Mouse (Mus musculus) 3T3-L1 (cell line): ENCODE measurements around the gene Hes2.

Experiments used
- DNase-seq: peaks from one replicate; pipeline ENCODE4 v3.0.0-alpha.2; 2015; ENCODE audit warnings: low read depth, low spot score

Hes2 gene

DNA sequence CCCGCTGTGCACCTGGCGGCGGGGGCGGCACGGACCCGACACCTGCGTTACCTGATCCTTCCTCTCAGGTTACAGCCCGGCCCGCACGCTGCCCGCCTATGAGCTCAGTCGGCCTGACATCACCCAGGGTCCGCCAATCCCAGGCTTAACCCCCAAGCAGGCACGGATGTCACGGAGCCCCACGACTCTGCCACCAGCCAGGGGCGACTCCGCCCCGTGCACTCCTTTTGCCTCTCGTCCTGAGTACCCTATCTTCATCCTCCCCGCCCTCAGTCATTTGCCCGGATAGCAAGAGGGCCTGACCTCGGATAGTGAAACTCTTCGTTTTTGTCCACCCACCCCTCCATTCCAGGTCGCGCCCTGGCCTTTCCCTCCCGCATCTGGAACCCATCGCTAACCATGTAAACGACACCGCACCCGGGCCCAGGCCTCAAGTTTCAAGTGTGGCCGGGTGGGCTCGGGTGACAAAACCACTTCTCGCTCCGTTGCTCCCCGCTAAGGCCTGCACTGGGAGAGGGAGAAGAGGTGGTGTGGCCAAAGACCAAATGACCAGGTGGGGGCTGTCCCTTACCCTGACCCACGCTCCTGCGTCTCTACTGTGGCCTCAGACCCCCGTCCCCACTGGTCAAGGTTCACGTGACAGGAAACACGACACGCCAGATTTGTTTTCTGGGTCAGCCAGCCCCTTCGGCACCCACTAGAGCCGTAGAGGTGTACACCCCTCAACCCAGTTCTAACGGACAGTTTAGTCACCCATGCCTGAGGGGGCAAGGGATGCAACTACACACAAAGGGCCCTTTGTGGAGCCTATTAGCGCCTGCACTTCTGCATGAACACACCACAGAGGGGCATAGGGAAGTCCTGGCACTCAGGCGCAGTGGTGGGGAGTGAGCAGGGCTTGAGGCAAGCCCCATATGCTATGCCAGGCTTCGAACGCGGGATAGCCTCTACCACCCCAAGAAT lies 26.6 kb upstream of the Hes2 start:
- no peak for DNase-seq

DNA sequence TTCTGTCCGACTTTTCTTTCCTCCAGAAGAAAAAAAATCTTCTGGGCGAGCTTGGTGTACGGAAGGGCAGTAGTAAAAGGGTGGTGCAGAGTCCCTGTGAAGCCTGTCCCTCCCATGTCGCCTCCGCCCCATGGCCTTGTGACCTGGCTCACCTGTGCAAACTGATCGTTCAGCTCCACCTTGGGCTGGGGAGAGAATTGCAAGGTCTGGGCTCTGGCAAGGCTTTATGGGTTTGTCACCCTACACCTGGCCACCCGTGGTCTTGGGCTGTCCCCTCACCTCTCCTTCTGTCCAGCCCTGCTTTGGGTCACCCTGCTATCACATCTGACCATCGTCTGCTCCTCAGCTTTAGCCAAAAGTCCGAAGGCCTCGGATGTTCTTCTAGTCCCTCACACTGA lies 25.9 kb upstream of the Hes2 start:
- no peak for DNase-seq

- no peak for DNase-seq
These were observed 25.5 kb upstream of the Hes2 start for GRCm38 (mm10) chr4:152133213-152133612.

DNA sequence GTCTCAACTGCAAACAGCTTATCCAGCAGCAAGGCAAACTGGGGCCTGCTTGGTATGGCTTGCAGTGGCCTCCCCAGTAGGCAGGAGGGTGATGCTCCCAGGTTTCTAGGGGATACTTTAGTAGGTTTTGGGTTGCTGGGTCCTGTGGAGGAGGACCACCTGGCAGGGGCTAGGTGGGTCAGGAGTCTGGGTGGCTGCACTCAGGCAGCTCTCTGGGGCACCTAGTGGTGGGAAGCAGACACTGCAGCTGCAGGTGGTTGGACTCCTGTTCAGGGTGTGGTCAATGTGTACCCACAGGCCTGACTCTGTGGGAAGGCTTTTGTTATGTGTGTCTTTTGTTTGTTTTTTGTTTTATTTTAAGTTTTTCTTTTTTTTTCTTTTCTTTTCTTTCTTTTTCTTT lies 24.2 kb upstream of the Hes2 start:
- peak; percentile 46 for DNase-seq

- DNase-seq, result no peak
These were observed 23.3 kb upstream of the Hes2 start for GRCm38 (mm10) chr4:152135363-152135762.

- peak; percentile 60 for DNase-seq
These were observed 22.4 kb upstream of the Hes2 start for GRCm38 (mm10) chr4:152136112-152136875.

GRCm38 (mm10) chr4:152136876-152137250 lies 21.8 kb upstream of the Hes2 start:
- no peak for DNase-seq

DNA sequence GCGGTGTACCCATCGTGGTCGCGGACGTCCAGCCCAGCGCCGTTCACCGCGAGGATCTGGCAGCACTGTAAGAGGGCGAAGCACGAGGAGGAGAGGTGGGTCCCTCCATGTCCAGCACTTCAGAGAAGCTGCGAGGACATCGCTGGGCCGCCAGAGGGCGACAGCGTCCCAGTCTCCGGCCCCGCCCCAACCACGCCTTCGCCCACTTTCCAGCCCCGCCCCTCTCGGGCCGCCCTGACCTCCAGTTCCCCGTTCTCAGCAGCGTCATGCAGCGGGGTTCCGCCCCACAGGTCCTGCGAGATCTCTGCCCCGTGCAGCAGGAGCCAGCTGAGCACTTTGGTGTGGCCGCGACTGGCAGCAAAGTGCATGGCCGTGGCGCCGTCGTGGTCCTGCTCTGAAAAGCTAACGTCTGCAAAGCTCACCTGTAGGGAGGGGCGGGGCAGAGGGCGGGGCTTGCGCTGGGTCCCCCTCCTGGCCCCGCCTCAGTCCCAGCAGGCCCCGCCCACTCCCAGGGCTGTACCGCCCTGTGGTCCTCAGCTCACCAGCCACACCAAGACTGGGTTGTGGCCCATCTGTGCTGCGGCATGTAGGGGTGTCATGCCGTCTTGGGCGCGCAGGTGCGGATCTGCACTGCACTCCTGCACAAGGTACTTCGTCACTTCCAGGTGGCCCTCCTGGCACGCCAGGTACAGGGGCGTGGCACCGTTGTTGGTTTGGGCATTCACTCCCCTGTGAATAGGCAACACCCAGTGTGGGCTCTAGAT lies 20.0 kb upstream of the Hes2 start:
- DNase-seq, result peak; percentile 52

GRCm38 (mm10) chr4:152140441-152140840 lies 18.2 kb upstream of the Hes2 start:
- peak; percentile 70 for DNase-seq

DNA sequence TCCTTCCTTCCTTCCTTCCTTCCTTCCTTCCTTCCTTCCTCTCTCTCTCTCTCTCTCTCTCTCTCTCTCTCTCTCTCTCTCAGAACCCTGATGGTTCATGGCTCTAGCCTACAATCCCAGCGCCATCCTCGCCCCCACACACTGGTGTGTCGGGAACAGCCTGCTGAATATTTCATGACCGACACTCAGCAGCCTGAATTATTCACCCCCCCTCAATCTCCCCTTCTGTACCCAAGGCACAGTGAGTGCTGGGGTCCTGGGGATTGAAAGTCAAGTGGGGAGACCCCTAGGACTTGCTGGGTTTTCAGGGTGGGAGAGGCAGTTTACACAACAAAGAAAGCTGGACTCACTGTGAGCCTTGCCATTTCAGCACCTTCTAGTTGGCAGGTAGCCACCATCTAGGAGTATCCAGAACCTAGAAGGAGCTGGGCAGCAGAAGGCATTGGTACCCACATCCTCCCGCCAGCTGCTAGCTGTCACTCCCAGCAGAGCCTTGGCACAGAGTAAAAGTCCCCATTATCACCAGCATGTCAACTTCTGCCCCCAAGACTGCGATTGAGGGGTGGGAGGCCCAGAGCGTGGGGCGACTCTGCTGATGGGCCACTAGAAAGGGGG lies 17.0 kb upstream of the Hes2 start:
- no peak for DNase-seq

DNA sequence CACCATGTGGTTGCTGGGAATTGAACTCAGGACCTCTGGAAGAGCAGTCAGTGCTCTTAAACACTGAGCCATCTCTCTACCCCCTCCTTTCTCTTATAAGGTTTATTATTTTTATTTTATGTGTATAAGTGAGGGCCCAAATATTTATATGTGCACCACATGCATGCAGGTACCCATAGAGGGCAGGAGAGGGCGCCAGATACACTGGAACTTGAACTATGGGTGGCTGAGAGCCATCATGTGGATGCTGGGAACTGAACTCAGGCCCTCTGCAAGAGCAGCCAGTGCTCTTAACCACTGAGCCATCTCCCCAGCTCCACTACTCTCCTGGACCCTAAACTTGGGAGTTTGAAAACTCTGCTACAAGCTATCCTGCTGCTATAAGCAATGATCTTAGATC lies 15.0 kb upstream of the Hes2 start:
- no peak for DNase-seq

DNA sequence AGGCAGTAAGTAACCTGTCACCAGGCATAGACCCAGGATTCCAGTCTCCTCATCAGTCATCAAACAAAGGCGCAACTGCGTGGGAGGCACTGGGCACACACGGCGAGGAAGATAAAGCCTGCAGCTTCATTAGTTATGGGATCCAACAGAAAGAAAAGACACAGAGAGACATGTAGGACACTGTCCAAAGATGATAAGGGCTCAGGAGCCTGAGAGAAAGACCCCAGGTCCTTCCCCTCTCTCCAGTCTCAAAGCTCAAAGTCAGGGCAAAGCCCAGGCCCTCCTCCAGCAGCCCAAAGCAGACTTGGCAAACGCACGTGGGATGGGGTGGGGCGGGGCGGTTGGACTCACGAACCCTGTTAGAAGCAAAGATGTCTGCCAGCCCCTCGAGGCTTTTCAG lies 13.2 kb upstream of the Hes2 start:
- DNase-seq, result no peak

DNA sequence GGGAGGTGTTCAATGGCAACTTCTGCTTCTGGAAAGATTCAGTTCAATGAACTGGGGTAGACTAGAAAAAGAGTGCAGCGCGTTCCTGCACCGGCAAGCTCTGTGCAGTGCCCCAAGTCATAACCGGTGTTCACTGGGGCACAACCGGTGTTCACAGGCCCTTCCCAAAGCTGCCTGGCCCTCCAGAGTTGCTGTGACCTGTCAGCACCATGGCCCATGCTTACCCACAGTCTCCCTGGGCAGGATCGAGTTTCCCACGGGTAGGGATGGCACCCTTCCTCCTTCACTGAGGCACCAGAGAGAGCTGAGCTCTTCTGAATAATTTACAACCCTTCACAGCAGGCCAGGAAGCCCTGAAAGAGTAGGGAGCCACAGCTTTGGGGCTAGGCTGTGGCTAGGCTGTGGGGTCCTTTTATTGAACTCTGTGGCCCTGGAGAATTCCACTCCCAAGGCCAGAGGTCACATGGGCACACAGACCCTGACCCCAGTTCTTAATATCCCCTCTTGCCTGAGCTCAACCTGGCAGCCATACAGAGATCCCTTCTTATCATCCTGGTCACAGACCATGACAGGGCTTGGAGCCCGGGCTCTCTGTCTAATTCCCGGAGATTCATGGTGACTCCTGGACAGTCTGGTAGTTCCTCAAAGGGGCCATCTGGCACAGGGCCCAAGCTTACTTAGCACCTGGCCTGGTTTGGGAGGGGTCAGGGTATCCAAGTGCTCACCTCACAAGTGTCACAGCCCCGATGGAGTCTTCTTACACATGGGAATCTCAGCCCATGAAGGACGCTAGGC lies 12.4 kb upstream of the Hes2 start:
- no peak for DNase-seq

- DNase-seq, result no peak
These were observed 8.1 kb upstream of the Hes2 start for GRCm38 (mm10) chr4:152150546-152150945.

DNA sequence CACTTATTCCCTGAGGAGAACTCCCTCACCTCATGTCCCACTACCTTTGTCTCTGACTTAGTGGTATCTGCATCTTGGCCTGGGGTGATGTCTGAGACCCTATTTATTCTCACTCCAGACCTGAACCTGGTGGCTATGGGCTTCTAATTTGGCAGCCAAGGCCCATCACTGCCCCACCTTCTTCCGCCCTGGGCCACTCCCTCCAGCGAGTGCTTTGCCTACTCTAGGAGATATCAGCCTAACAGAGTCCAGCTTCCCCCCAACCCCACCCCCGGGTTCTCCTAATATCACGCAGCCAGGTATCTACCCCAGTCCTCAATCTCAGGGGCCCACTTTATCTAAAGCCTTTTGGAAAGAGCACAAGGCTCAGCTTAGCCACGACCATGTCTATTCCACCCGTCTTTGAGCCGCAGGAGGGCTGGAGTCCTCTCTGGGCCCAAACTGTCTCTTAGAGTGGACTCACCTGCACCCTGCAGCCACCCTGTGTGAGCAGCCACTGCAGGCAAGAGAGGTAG lies 7.2 kb upstream of the Hes2 start:
- no peak for DNase-seq

GRCm38 (mm10) chr4:152151966-152152544 lies 6.6 kb upstream of the Hes2 start, which contains the start of gene Espn:
TSS of gene Espn (minus strand) at chr4:152152371.
- no peak for DNase-seq

GRCm38 (mm10) chr4:152153771-152154177 lies 4.9 kb upstream of the Hes2 start:
- DNase-seq, result peak; percentile 64

DNA sequence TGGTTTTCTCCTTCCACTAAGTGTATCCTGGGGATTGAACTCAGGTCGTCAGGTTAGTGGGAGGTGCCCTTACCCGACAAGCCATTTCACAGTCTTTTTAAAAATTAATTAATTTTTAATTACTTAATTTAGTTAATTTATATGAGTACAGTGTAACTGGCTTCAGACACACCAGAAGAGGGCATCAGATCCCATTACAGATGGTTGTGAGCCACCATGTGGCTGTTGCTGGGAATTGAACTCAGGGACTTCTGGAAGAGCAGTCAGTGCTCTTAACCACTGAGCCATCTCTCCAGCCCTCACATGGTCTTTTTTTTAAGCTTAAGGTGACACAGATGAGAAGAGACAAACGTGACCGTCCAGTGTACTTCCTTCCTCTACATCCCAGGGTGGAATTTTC lies 3.6 kb upstream of the Hes2 start:
- no peak for DNase-seq

DNA sequence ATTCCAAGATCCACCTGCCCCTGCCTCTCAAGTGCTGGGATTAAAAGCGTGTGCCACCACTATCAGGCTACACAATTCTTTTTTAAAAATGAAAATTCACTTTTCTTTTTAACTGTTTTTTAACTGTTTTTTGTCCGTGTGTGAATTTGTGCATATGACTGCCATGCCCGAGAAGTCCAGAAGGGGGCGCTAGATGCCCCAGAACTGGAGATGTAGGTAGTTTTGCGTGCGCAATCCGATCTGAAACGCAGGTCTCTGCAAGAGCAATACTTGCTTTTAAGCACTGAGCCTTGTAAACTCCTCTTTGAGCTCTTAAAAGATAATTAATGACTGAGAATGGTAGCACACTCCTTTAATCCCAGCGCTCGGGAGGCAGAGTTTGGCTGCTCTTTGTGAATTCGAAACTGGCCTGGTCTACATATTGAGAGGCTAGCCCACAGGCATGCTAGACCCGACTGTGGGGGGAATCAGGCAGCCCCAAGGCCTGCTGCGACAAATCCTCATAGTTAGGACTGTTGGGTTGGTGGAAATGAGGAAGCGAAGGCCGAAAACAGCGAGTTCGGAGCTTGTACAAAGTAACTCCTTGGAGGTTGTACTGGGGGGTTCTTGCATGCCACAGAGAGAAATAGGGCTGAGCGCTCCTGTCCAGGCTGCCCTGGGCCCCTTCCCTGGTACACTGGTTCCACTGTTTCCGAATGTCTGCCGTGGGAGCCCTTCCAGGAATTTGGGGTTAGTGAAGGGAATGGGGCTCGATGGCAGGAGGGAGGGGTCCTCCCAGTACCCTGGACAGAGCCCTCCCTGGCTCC lies 685 bp upstream of the Hes2 start:
- peak; percentile 42 for DNase-seq
